Mouse (Mus musculus) cortical plate, adult 2 months (tissue): ENCODE data around the gene Ncam2.

ENCODE experiments used
- CTCF ChIP-seq: fragments of 200-500 bp; IDR thresholded peaks from 2 replicates; pipeline ENCODE4 v1.5.1; 2011; ENCODE audit warnings: mild to moderate bottlenecking, control low read depth, low read length; ENCODE audit not compliant: insufficient read depth; ENCODE audit errors: extremely low read depth
- POLR2A ChIP-seq: fragments of 200-500 bp; IDR thresholded peaks from 2 replicates; pipeline ENCODE4 v1.6.1; 2011; ENCODE audit warnings: mild to moderate bottlenecking, low read length, control low read depth; ENCODE audit not compliant: insufficient read depth; ENCODE audit errors: extremely low read depth

GRCm38 (mm10) chr16:81481058-81481457, 280.6 kb downstream of the Ncam2 start:
- TF ChIP-seq CTCF = no peak
- TF ChIP-seq POLR2A = no peak
